Mouse (Mus musculus): ENCODE results near the gene Cdr2l. TPM values are rescaled to one million over a fixed set of nuclear protein-coding genes. Genes with fewer than 3 reads are reported as not detected.
"Not testable (repeated sequence)": the region's sequence is repeated elsewhere in the genome, so short reads cannot be mapped to it uniquely, and the experiment has no call there.

Cdr2l gene
- polyA plus RNA-seq, 1 experiment: 0.15 TPM

DNA sequence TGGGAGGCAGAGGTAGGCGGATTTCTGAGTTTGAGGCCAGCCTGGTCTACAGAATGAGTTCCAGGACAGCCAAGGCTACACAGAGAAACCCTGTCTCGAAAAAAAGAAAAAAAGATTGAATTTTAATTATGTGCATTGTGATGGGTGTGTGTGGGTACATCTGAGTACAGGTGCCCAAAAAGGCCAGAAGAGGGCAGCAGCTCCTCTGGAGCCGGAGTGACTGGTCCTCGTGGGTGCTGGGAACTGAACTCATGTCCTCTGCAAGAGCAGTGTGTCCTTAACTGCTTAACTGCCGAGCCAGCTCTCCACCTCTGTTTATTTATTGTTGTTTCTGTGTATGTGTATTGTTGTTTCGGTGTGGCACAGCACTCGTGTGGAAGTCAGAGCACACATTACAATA, 3.9 kb upstream of the Cdr2l start:
- no peak for TF ChIP-seq POLR2A (IDR thresholded peaks at IDR 0.05; ENCODE audit: borderline replicate concordance, low read depth, low read length)
- no peak for TF ChIP-seq CTCF (IDR thresholded peaks at IDR 0.05; ENCODE audit: low read depth, low read length)
- Histone ChIP-seq H3K4me3 (ENCODE audit: insufficient read depth, low read length) (no peak overlapping the region), H3K27ac (ENCODE audit: insufficient read depth, low read depth, low read length) (no peak overlapping the region), H3K4me1 (ENCODE audit: control insufficient read depth, insufficient read depth, low read length) (peaks cover 5% of the 10 kb centered on the region)

DNA sequence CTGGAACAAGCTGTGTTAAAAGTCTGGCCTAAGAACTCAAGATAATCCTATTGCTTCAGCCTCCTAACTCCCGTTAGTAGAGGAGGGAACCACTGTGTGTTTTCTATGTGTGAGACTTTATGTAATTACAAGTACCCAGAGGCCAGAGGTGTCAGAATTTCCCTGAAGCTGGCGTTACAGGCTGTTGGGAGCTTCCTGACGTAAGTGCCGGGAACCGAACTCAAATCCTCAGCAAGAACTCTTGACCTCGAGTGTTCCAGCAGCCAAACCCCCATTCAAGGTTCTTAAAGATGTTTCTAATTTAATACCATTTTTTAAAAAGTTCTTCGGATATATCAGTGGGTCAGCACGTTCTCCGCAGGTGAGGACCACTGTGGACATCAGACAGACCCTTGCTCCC, 440 bp upstream of the Cdr2l start:
- no peak overlapping the region for H3K27ac ChIP-seq (ENCODE audit: insufficient read depth, low read depth, low read length)
- TF ChIP-seq POLR2A (IDR thresholded peaks at IDR 0.05; ENCODE audit: borderline replicate concordance, low read depth, low read length) (no peak), CTCF (IDR thresholded peaks at IDR 0.05; ENCODE audit: low read depth, low read length) (no peak)
- peaks cover 2% of the 10 kb centered on the region; the same call in 1 of the 2 replicates for H3K4me1 ChIP-seq (ENCODE audit: control insufficient read depth, insufficient read depth, low read length)
- no peak overlapping the region for H3K4me3 ChIP-seq (ENCODE audit: insufficient read depth, low read length)

DNA sequence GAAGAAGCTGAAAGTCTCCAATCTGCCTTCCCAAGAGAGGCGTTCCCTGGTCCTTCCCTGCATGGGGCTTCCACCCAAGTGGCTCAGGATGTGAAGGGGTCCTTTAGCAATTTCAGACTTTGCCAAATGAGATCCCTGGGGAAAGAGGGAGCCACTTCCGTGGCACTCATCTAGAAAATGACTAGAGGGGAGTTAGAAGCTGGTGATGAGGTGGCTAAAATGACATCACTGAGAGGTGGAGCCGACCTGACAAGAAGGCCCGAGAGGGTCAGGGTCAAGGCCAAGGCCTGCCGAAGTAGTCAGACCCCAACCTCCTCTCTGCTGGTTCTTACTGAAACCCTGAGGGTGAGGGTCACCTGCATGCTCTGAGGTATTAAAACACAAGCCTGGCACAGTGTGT, 1.2 kb downstream of the Cdr2l start:
- Histone ChIP-seq H3K4me3 (ENCODE audit: insufficient read depth, low read length) (no peak overlapping the region), H3K27ac (ENCODE audit: insufficient read depth, low read depth, low read length) (no peak overlapping the region), H3K4me1 (ENCODE audit: control insufficient read depth, insufficient read depth, low read length) (peaks cover 2% of the 10 kb centered on the region; the same call in 1 of the 2 replicates)
- TF ChIP-seq POLR2A (IDR thresholded peaks at IDR 0.05; ENCODE audit: borderline replicate concordance, low read depth, low read length) (no peak), CTCF (IDR thresholded peaks at IDR 0.05; ENCODE audit: low read depth, low read length) (no peak)

DNA sequence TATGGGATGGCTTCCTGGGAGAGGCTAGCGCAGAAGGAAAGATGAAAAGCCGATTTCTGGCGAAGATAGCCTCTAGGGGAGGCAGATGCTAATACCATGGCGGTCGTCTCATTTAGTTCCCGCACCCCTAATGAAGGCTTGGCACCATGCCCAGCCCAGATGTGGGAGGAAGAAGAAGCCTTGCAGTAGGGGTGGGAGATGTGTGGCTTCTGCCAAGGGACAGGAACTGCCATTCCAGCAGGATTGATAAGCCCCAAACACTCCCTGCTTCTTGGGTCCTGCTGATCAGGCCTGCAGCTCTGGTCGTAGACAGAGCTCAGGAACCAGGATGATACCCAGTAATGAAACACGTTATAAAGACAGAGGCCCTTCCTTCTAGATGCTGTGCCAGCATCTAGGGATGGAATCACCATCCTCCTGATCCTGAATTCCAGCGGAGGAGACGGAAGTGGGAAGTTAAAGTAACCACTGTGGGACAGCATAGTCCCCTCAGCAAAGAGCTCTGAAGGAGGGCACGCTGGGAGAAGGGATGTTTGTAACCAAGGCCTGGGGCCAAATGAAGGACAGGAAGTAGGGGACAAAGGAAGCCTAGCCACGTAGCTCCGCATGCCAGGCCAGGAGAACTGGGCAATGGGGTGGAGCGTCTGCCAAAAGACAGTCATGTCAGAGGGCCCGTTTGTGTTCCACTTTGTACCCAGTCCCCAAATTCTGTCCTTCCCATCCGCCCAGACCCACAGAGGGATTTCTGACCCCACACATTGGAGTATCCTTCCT, 2.2 kb downstream of the Cdr2l start:
- no peak overlapping the region for H3K4me3 ChIP-seq (ENCODE audit: insufficient read depth, low read length)
- TF ChIP-seq POLR2A (IDR thresholded peaks at IDR 0.05; ENCODE audit: borderline replicate concordance, low read depth, low read length) (no peak), CTCF (IDR thresholded peaks at IDR 0.05; ENCODE audit: low read depth, low read length) (no peak)
- peaks cover 2% of the 10 kb centered on the region; the same call in 1 of the 2 replicates for H3K4me1 ChIP-seq (ENCODE audit: control insufficient read depth, insufficient read depth, low read length)
- no peak overlapping the region for H3K27ac ChIP-seq (ENCODE audit: insufficient read depth, low read depth, low read length)

DNA sequence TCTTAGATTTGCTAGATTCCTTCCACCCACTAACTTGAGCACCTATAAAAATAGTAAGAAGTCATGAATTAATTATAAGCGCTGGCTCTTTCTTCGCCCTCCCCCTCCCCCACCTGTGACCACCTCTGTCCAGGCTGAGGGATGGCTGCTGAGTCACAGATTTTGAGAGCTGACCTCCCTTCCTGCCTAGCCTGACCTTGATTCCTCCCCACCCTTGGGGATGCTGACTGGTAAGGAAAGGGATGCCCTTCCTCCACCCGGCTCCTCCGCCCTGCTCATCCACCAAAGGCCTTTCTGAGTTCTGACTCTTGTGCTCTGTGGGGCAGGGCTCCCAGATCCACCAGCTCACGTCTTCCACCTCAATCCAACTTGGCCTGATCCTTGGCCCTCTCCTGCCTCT, 2.9 kb downstream of the Cdr2l start:
- peaks cover 2% of the 10 kb centered on the region; the same call in 1 of the 2 replicates for H3K4me1 ChIP-seq (ENCODE audit: control insufficient read depth, insufficient read depth, low read length)
- TF ChIP-seq CTCF (IDR thresholded peaks at IDR 0.05; ENCODE audit: low read depth, low read length): no peak
- TF ChIP-seq POLR2A (IDR thresholded peaks at IDR 0.05; ENCODE audit: borderline replicate concordance, low read depth, low read length): no peak
- H3K4me3 ChIP-seq (ENCODE audit: insufficient read depth, low read length): no peak overlapping the region
- no peak overlapping the region for H3K27ac ChIP-seq (ENCODE audit: insufficient read depth, low read depth, low read length)

DNA sequence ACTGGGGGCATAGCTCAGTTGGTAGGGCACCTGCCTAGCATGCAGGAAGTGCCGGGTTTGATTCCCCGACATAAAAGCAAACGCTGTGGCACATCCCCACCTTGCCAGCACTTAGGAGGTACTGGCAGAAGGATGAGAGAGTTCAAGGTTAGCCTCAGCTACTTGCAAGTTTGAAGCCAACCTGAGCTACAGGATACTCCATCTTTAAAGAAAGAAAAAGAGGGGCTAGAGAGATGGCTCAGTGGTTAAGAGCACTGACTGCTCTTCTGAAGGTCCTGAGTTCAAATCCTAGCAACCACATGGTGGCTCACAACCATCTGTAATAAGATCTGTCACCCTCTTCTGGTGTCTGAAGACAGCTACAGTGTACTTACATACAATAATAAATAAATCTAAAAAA, 5.1 kb downstream of the Cdr2l start:
- H3K4me3 ChIP-seq (ENCODE audit: insufficient read depth, low read length); H3K27ac ChIP-seq (ENCODE audit: insufficient read depth, low read depth, low read length); H3K4me1 ChIP-seq (ENCODE audit: control insufficient read depth, insufficient read depth, low read length): not testable (repeated sequence)

DNA sequence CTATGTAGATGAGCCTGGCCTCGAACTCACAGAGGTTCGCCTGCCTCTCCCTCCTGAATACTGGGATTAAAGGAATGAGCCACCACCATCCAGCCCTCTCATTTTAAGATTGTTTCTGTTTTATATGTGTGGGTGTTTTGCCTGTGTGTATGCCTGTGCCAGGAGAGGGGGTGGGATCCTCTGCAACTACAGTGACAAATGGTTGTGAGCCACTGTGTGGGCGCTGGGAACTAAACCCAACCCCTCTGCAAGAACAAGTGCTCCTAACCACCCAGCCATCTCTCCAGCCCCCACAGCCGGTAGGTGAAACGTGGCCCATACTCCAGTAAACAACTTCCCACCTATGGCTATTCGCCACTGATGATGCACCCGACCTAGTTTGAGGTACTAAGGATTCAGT, 9.6 kb downstream of the Cdr2l start:
- Histone ChIP-seq H3K4me3 (ENCODE audit: insufficient read depth, low read length) (no peak overlapping the region), H3K4me1 (ENCODE audit: control insufficient read depth, insufficient read depth, low read length) (no peaks in the 10 kb centered on the region), H3K27ac (ENCODE audit: insufficient read depth, low read depth, low read length) (no peak overlapping the region)
- TF ChIP-seq CTCF (IDR thresholded peaks at IDR 0.05; ENCODE audit: low read depth, low read length): no peak
- no peak for TF ChIP-seq POLR2A (IDR thresholded peaks at IDR 0.05; ENCODE audit: borderline replicate concordance, low read depth, low read length)

DNA sequence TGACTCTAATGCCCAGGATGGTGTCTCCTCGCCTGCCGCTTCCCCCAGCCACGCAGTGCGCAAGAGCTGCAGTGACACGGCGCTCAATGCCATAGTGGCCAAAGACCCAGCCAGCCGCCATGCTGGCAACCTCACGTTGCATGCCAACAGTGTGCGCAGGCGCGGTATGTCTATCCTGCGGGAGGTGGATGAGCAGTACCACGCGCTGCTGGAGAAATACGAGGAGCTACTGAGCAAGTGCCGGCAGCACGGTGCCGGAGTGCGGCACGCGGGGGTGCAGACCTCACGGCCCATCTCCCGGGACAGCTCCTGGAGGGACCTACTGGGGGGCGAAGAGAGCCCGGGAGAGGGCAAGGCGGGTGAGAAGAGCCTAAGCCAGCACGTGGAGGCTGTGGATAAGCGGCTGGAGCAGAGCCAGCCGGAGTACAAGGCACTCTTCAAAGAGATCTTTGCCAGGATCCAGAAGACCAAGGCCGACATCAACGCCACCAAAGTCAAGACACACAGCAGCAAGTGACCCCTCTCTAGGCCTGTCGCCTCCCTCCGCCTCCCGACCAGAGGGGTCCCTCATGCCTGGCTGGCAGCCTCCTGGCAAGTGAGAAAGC, 12.1 kb downstream of the Cdr2l start:
- TF ChIP-seq POLR2A (IDR thresholded peaks at IDR 0.05; ENCODE audit: borderline replicate concordance, low read depth, low read length): no peak
- TF ChIP-seq CTCF (IDR thresholded peaks at IDR 0.05; ENCODE audit: low read depth, low read length): no peak
- Histone ChIP-seq H3K27ac (ENCODE audit: insufficient read depth, low read depth, low read length) (no peak overlapping the region), H3K4me3 (ENCODE audit: insufficient read depth, low read length) (no peak overlapping the region), H3K4me1 (ENCODE audit: control insufficient read depth, insufficient read depth, low read length) (0 out of 2 replicates have a peak, but pooled peaks cover 2% of the 10 kb centered on the region)

DNA sequence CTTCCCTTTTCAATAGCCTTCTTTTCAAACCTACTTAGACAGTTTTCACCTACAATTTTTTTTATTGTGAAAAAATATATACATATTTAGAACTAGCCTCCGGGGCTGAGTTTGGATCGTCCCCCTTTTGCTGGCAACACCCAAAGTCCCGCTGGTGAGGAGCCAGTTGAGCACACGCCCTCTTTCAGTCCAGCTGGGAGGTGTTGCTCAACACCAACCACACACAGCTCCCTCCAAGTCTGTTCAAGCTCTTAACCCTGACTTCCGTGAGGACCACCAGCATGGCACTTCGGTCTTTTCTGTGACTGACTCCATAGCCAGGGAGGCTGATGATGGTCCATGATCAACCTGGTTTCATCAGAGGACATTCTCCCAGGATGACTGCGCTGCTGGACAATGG, 16.4 kb downstream of the Cdr2l start:
- TF ChIP-seq POLR2A (IDR thresholded peaks at IDR 0.05; ENCODE audit: borderline replicate concordance, low read depth, low read length): no peak
- no peak for TF ChIP-seq CTCF (IDR thresholded peaks at IDR 0.05; ENCODE audit: low read depth, low read length)
- Histone ChIP-seq H3K4me1 (ENCODE audit: control insufficient read depth, insufficient read depth, low read length) (0 out of 2 replicates have a peak, but pooled peaks cover 2% of the 10 kb centered on the region), H3K4me3 (ENCODE audit: insufficient read depth, low read length) (no peak overlapping the region), H3K27ac (ENCODE audit: insufficient read depth, low read depth, low read length) (no peak overlapping the region)

DNA sequence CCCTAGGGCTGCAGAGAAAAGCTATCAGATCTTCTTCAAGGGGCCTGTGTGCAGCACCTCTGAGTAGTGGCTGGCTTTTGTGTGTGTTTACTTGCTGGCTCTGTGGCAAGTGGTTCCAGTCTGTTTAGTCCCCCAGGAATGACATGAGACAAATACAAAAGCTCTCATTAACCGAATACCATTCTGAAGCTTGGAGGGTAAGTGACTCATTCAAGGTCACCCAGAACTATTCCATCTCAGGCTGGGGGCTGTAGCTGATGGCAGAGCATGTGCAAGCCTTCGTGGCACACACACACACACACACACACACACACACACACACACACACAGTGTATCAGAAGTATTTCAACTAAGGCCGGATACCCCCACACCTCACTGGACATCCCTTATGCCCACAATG, 18.4 kb downstream of the Cdr2l start:
- no peak for TF ChIP-seq POLR2A (IDR thresholded peaks at IDR 0.05; ENCODE audit: borderline replicate concordance, low read depth, low read length)
- TF ChIP-seq CTCF (IDR thresholded peaks at IDR 0.05; ENCODE audit: low read depth, low read length): no peak
- Histone ChIP-seq H3K4me1 (ENCODE audit: control insufficient read depth, insufficient read depth, low read length) (peaks cover 10% of the 10 kb centered on the region), H3K27ac (ENCODE audit: insufficient read depth, low read depth, low read length) (no peak overlapping the region), H3K4me3 (ENCODE audit: insufficient read depth, low read length) (no peak overlapping the region)
